Mouse (Mus musculus): Measurements from ENCODE around the gene Slc36a3.
"Not testable (repeated sequence)": the region's sequence is repeated elsewhere in the genome, so short reads cannot be mapped to it uniquely, and the experiment has no call there.

Gene Slc36a3

DNA sequence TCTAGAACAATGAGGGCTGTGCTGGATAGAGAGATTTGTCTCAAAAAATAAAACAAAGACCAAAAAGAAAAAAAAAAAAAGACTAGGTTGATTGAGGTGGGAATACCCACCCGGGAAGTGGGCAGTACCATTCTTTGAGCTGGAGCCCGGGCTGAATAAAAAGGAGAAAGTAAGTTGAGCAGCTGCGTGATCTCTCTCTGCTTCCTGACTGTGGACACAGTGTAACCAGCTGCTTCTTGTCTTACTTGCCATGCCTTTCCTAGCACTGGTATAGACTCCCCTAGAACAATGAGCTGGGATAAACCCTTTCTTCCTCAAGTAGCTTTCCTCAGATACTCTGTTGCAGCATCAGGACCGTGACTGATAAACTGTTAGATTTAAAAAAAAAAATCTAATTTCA lies 10.0 kb downstream of the Slc36a3 start:
- DNase-seq: no peak

DNA sequence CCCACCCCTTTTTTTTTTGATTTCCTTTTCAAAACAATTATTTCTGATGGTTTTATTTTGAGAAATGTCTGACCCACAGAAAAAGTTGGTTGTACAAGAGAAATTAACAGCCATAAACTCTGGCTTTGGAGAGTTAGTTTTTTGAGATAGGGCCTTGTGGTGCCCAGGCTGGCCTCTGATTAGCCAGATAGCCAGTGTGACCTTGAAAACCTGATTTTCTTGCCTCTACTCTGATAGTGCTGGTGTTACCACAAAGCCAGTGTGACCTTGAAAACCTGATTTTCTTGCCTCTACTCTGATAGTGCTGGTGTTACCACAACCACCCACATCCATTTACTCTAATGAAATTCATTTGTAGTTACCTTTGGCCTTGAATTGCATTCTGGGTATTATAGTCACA lies 13.9 kb downstream of the Slc36a3 start:
- DNase-seq: no peak

DNA sequence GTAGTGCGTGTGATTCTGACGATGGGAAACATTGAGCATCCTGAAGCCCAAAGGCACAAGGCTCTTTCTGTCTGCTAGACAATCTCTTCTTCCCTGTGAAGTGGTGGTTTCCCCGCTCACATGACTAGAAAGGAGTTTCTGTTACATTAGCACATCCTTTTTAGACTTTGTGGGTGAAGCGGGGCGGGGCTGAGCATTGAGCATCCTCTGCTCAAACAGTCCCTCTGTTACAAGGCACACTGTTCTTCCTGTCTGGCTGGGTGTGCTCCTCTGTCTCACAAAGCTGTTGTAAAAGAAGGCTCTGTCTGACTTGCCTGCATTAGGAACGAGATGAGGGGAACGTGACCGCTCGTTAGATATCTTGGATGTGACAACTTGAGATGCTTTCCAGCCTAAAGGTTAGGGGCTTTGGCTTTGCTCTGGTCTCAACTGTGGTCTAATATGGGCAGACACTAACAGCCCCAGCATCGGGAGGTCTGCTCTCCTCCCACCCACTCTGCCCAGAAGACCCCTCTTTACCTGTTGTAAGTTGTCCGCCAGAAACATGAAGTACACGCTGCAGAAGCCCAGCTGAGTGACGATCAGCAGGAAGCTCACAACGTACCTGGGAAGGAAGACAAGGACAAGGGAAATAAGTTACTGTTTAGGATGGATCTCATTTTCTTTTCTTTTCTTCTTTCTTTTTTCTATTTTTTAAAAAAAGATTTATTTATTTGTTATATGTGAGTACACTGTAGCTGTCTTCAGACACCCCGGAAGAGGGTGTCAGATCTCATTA lies 14.5 kb downstream of the Slc36a3 start:
- no peak for DNase-seq

DNA sequence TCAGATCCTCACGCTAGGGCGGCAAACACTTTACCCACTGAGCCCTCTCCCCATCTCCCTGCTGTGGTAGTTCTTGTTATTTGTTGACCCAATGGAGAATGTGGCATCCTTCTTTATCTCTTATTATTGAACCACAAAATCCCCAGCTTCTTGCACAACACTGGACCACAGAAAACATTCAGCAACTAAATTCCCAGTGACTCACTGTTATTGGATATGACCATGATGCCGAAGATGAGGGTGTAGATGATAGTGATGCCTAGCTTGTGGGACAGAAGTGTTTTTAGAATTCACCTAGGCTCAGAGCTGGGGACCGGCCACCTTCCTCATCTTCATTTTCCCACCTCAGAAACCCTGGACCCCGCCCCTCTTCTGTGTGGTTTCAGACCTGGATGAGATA lies 16.6 kb downstream of the Slc36a3 start:
- DNase-seq: no peak

DNA sequence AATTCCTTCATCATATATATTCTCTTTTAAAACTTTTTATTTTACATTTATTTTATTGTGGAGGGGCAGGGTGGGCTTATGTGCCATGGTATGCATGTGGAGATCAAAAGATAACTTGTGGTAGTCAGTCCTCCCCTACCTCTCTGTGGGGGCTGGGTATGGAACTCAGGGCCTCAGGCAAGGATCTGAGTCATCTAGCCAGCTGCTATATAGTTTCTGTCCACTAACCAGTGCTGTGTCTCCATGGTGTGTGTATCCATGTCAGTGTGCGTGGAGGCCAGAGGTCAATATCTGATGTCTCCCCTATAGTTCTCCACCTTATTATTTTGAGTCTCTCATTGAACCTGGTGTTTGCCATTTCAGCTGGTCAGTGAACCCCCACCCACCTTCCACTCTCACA lies 17.1 kb downstream of the Slc36a3 start:
- no peak for DNase-seq

DNA sequence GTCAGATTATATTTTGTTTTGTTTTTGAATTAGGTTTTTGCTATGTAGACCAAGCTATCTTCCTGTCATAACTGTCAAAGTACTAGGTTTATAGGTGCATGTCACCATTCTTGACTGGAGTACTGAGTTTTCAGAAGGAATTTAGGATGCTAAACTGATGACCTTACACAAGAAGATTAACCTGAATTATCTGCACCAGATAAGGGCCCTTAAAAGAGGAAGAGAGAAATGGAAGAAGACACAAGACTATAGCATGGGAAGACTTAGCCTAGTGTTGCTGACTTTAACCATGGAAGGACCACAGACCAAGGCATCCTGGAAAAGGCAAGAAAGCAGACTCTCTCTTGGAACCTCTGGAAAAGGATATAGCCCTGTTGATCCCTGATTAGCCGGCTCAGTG lies 18.3 kb downstream of the Slc36a3 start:
- no peak for DNase-seq

DNA sequence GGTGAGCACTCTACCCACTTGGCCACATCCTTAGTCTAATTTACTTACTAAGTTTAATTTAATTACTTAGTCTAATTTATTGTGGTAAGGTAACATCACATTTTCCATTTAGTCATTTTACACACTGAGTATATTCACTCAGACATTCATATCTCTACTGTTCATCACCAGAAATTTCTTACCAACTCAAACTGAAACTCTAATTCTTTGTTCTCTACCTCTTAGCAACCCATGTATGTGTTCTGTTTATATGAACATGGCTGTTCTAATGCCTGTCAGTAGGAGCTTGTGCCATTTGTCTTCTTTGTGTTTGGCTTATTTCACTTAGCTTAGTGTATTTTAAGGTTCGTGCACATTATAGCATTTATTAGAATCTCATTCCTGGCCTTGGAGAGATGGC lies 19.6 kb downstream of the Slc36a3 start:
- DNase-seq: no peak

DNA sequence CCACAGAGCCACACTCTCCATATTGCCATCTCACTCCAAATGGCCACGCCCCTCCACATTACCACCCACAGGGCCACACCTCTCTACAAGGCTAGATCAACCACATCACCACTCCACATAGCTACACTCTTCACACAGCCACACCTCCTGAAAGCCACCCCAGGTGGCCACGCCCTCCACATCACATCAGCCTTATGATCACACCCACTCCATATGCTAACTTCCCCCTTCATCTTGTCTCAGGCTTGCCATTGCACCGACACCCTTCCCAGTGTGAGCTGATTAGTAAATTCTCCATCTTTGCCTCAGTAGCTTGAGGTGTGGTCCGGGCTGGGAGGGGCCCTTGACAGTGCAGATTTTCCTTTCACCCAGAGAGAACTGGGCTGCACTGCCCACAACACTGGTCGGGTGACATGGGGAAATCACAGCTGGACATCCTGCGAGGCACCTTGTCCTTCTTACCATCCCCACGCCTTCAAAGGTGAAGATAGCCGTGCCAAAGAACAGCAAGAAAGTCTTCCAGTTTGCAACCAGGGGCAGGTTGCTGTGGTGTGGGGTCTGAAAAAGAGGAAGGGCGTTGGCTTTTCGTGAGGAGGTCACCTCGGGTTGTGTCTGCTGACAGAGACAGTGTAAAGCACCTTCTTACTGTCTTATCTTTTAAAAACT lies 20.3 kb downstream of the Slc36a3 start:
- no peak for DNase-seq

DNA sequence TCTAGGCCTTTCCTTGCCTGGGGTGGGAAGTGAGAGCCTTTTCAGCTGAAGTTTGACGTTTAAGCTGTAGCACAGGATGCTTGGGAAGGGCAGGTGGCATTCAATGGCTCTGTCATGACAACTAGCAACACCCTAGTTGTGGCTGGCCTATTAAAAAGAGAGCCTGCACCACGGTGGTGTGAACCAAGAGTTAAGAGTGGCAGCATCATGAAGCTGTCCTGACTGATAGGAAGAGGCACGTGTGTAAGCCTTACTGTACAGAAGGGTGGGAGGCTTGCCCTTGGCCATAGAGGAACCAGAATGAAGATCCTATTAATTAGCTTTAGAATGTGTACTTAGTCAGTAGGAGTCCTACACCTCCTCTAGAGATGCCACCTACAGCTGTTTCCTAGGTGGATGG lies 23.1 kb downstream of the Slc36a3 start:
- DNase-seq: no peak

DNA sequence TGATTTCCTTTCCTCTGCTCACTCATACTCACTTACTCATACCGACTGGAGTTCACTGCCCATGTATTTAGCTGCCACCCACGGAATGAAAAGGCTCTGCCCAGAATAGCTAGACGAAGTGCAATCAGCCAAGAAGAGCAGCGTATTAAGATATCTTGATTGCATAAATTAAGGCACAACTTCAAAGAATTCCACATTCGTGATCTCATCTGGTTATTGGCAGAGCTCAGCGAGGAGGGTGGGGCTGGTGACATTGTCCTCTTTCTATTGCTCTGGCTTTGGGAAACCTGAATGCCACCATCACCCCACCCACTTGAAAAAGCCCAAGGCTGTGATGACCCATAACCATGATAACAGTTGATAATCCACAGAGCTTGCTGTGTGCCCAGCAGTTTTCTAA lies 23.6 kb downstream of the Slc36a3 start:
- no peak for DNase-seq

DNA sequence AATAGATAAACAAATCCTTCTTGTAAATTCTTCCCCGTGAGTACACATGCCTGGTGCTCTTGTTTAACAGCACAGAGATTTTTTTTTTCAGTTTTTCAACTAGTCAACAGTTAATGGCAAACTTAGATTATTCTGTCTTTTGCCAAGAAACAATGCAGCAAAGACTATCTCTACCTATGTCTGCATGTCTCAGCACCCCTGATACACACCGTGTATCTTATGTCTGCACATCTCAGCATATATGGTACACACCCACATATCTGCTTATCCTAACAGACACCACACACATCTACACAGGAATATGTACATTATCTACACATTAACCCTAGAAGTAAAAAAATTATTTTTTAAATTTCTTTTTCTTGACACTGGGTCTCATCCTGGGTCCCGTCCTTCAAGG lies 24.8 kb downstream of the Slc36a3 start:
- no peak for DNase-seq

DNA sequence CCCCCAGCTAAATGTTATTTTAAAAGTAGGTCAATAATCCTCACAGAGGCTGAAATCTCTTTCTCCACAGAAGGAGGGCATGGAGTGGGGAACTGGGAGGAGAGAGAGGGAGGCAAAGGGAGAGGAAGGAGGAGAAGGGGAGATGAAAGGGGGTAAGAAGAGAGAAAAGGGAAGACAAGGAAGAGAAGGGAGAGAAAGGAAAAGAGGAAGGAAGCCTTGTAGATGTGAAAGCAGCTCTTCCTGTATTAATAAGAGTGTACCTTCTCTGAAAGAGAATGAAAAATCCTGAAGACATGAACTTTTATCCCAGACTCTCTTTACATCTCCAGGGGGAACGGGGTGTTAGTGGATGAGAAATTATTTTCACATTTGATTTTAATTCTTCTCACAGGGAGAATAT lies 30.1 kb downstream of the Slc36a3 start:
- DNase-seq: no peak

DNA sequence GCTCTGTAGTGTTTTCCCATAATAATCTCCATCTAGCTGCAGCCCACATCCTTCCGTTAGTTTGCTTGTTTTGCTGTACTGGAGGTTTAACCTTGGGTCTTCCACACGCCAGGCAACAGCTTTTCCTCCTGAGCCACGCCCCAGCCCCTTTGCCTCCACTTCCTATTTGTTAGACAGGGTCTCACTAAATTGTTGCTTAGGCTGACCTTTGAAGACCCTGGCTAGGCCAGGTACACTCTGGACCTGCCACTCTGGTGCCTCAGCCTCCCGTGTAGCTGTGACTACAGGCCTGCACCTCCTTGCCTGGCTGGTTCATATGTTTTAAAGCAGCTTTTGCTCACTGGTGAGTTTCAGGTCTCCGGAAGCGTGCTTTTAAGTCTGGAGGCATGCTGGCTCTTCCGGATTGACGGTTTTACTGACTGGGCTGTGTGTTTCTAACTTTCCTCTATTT lies 30.7 kb downstream of the Slc36a3 start:
- no peak for DNase-seq

DNA sequence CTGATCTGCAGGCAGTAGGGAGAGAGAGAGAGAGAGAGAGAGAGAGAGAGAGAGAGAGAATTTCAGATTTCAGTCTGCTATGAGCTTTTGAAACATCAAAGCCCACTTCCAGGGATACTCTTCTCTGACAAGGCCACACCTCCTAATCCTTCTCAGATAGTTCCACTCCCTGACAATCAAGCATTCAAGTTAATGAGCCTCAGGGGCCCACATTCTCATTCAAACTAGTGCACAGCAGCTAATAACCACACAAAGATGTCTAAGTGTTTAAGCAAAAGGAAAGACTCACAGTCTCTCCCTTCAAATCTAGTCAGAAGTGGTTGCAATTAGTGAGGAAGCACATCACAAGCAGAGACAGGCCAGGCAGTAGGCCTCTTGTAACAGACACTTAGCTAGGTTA lies 31.2 kb downstream of the Slc36a3 start:
- no peak for DNase-seq

DNA sequence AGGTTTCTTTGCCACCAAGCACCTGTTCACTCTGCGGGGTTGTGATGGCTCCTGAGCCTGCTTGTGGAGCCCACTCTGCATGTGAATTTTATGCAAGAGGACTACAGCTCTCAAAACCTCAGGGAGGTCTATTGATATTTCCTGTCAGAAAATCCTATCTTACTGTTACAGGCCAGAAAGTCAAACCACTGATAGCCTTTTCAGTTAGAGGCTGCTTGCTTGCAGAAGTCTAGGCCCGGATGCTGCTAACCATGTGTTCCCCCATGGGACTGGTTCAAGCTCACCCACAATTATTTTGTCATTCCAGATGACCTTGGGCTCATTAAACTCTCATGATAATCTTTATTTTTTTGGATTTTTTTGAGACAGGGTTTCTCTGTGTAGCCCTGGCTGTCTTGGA lies 34.5 kb downstream of the Slc36a3 start:
- DNase-seq: no peak

DNA sequence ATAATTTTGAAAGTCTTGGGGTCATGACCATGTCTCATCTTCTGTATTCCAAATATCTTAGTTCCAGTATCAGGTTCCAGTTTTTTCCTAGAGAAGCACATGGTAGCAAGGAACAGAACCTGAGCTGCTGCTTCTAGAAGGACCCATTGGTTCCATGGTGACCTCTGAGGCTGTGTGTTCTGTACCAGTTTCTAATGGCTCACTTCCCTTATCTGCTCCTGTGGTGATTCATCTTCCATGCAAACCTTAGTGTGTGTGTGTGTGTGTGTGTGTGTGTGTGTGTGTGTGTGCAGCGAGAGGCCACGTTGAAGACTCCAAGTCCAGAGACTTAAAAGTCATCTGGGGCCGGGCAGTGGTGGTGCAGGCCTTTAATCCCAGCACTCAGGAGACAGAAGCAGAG lies 35.5 kb downstream of the Slc36a3 start:
- no peak for DNase-seq

DNA sequence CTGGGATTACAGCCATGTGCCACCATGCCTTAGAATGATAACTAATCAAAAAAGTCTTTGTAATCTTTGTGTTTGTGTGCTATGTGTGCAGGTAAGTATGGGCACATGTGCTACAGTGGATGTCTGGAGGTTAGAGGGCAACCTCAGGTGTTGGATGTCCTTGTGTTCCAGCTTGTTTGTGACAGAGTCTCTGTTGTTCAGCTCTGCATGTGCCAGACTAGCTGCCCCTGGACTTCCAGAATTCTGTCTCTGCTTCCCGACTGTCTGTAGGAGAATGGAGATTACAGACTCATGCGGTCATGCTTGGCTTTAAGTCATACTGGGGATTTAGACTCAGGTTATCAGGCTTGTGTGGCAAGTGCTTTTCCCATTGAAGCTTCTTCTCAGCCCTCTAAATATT lies 37.2 kb downstream of the Slc36a3 start:
- no peak for DNase-seq

DNA sequence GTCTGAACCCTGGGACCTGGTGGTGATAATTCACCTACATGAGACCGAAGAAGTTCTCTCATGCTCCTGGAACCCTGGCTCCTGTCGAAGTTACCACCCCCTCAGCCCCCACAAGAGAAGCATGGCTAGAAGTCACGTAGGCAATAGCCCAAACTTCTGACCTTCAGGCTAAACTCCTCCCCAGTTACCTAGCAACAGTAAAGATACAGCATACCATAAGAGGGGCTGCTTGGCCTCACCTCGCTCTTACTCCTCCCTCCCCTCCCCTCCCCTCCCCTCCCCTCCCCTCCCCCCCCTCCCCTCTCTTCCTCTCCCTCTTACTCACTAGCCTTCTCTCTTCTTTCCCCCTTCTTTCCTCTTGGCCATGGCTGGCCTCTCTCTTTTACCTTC lies 37.7 kb downstream of the Slc36a3 start:
- DNase-seq: not testable (repeated sequence)

DNA sequence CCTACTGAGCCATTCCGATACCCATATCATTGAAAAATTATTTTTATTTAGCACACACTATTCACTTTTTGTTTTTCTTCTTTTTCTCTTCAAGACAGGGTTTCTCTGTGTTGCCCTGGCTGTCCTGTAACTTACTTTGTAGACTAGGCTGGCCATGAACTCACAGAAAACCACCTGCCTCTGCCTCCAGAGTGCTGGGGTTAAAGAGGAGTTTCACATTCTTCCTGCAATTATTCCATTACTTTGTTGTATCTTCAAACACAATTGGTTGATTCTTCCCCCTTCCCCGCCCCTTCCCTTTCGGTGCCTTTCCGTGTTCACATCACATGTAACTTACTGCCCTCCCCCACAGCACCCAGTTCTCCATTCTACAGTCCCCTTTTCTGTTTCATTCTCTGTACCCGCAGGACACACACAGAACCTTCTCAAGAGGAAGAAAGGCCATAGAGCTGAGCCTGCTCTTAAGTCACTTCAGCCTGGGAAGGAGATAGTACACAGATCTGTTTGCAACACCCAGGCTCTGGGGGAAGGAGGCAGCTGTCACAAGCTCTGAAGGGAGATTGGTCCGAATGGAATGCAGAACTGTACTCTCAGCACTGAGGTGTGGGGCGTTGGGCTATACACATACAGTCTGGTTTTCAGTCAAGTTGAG lies 38.2 kb downstream of the Slc36a3 start:
- DNase-seq: no peak

DNA sequence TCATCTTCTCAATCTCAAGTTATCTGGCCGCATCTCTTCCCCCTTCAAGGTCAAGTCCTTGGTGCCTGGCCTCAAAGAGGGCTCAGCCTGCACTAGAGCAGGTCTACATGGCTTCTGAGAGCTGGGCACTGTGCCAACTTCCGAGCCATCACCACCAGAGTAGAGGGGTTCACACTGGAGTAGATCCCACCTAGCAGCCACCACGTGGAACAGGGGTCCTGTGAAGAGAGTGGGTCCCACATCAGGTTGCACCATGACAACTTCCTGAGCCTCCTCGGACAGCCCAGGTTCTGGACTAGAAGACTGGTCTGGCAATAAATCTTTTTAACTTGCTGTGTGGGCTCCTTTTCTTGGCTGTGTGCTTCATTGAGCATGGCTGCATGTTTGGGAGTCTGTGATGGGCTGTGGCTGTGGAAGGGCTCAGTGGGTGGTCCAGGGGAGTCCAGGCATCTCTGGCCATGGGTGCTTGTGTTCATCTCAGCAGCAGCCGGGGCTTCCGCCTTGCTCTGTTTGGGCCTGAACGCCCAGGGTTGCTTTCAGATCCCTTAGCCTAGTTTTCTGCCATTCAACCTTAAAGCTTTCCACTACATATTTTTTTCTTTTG lies 40.8 kb downstream of the Slc36a3 start:
- no peak for DNase-seq

DNA sequence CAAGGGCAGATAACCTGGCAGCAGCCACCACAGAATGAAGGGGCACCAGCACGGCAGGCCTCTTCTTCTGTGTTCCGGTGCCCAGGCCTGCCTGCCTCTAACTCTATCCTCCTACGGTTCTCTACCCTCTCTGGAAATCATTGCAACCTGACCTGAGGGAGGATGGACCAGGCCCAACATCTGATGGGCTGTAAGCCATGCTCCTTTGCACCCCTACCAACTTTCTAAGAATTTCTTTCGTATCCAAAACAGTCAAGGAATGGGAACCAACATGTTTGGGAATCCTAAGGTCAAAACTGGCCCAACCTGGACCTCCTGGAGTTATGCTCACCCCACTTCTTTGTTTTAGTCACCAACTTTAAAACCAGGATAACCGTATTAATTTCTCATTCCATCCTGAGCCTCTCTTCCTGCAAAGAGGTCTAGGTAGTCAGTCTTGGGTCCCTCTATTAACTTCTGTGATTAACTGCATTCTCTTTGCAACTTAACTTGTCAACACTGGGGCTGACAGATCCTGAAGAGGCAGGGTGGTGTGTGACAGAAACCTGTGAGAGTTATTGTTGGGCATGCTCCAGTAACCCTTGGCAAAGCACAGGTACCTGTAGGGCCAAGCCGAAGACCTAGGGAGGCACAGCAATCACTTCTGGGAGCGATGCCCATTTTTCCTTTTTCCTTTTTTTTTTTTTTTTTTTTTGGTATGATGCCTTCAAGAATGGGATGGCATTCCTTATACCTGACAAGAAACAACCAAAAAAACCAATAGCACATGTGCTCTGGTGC lies 41.8 kb downstream of the Slc36a3 start:
- no peak for DNase-seq

DNA sequence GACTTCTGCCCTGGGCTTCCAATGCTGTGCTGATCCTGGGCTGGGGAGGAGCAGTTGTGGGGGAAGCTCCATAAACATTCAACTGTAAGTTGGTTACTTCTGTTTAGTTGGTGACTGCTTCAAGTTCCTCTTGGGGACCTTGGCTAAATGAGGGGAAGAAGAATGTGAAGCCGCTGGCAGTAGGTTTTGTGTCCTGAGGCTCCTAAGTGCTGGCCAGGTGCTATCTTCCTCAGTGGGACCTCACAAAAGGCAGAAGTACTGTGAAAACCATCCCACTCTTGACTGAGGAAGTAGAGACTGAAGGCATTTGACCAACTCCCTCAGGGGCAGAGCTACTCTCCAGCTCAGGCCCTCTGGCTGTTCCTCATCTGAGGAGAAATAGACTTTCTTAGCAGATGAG lies 44.9 kb downstream of the Slc36a3 start:
- DNase-seq: no peak

DNA sequence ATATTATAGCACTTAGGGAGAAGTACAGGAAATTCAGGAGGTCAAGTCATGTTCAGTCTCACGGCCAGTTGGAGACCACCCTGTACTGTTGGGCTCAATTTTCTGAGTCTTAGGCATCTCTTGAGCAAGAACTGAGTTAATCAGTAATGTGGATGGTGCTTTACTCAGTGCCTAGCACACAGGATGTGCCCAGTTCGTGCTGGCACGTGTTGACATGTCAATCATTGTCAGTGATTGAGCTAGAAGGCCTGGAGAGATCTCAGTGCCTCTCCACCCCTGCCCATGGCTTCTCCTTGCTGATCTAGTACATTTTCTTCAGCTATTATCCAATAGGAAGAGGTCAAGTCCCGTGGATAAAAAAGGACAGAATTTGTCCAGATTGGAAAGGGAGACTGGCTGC lies 46.1 kb downstream of the Slc36a3 start:
- peak; percentile 2 for DNase-seq
